ENCODE assay signal across 16 mouse cellular contexts in genomic region chr11:113412545-113412944, GRCm38 (mm10).
A peak's percentile ranks its signal among the peaks of the same experiment; 100 is the strongest.
DNase-seq lines count a peak whose midpoint lies in the region; ATAC-seq and TF ChIP-seq lines count a peak whose summit lies in the region.
"Had no signal": no experiment of that assay in that cellular context is flagged by ENCODE, and none has a peak within 500 bp of the region (broad histone marks: within the 10 kb centered on the region; RNA-seq: fewer than 3 reads in every experiment).

No protein-coding gene starts in this region.

- ATAC-seq in lung, postnatal 0 days: no peak
- no peak for ATAC-seq in Patski
- ATAC-seq: forebrain, embryonic 13.5 days; hindbrain, embryonic 16.5 days had no signal

- no peak overlapping the region for H3K4me3 ChIP-seq in heart, adult 2 months
- H3K4me3 ChIP-seq in lung, postnatal 0 days (ENCODE audit: low read depth, low read length): no peak overlapping the region
- H3K4me3 ChIP-seq in lung, adult 2 months (replicated peaks; ENCODE audit: extremely low read depth, low read depth, low read length): no peak overlapping the region
- H3K4me3 ChIP-seq: embryonic facial prominence, embryonic 12.5 days; forebrain, embryonic 13.5 days; lung, embryonic 15.5 days; stomach, embryonic 15.5 days had no signal

- peak; percentile 48 for TF ChIP-seq CTCF in heart, adult 2 months (IDR thresholded peaks at IDR 0.05)
- peak; percentile 55 for TF ChIP-seq CTCF in lung, postnatal 0 days (IDR thresholded peaks at IDR 0.05)
- TF ChIP-seq CTCF in lung, adult 2 months (IDR thresholded peaks at IDR 0.05; ENCODE audit: insufficient read depth, low read length): no peak
- TF ChIP-seq CTCF in Patski (IDR thresholded peaks at IDR 0.05): peak; percentile 36

- no peak for DNase-seq in heart, adult 2 months
- no peak for DNase-seq in heart, adult 8-10 months (ENCODE audit: low spot score)
- DNase-seq in lung, postnatal 0 days (ENCODE audit: low spot score): no peak
- DNase-seq in lung, adult 2 months: no peak
- DNase-seq in Patski (ENCODE audit: low read depth, low spot score): no peak
- peak; percentile 39 for DNase-seq in thymus, postnatal 14 days
- no peak for DNase-seq in adrenal gland, adult 18-20 months (ENCODE audit: low spot score in 2 of 2)
- DNase-seq in left cerebral cortex, adult 18-20 months (ENCODE audit: low spot score in 2 of 2): no peak
- DNase-seq: cerebellum, postnatal 10 days; gastrocnemius, postnatal 36 days; kidney, postnatal 25 days had no signal

- no peak overlapping the region for H3K9ac ChIP-seq in heart, adult 2 months (ENCODE audit: low read depth, low read length)
- no peak overlapping the region for H3K9ac ChIP-seq in lung, postnatal 0 days (replicated peaks; ENCODE audit: low read depth)
- H3K9ac ChIP-seq: embryonic facial prominence, embryonic 12.5 days; forebrain, embryonic 13.5 days; lung, embryonic 15.5 days; stomach, embryonic 15.5 days had no signal

- 90% methylated on average over 4 of the region's 4 CpGs for WGBS in heart, adult 2 months
- WGBS in lung, postnatal 0 days: 89% methylated on average over 4 of the region's 4 CpGs
- 90% methylated on average over 4 of the region's 4 CpGs for WGBS in lung, adult 2 months

- intact Hi-C loops in heart, adult 2 months (cut with DNase I): loop anchor here (10.0 kb wide), 1 partner anchor 238 kb away; no protein-coding TSS in a partner anchor

- in situ Hi-C loops in Patski (cut with MboI; ENCODE audit: low pct_unique_long_range_greater_than_20kb): no loop called here

- H3K27ac ChIP-seq in heart, adult 2 months: no peak overlapping the region
- no peak overlapping the region for H3K27ac ChIP-seq in lung, postnatal 0 days (ENCODE audit: low read length)
- H3K27ac ChIP-seq: embryonic facial prominence, embryonic 12.5 days; forebrain, embryonic 13.5 days; lung, embryonic 15.5 days; stomach, embryonic 15.5 days had no signal

- no peak overlapping the region for H3K4me2 ChIP-seq in lung, postnatal 0 days (replicated peaks; ENCODE audit: low read depth, low read length)
- H3K4me2 ChIP-seq: embryonic facial prominence, embryonic 12.5 days; forebrain, embryonic 13.5 days; lung, embryonic 15.5 days; stomach, embryonic 15.5 days had no signal

- no peaks in the 10 kb centered on the region for H3K79me2 ChIP-seq in heart, adult 2 months (replicated peaks; ENCODE audit: control insufficient read depth, insufficient read depth, low read length)

- no peaks in the 10 kb centered on the region for H3K27me3 ChIP-seq in heart, adult 2 months (ENCODE audit: control insufficient read depth, insufficient read depth, low read length)
- H3K27me3 ChIP-seq in lung, postnatal 0 days (replicated peaks; ENCODE audit: insufficient read depth, low read length): no peaks in the 10 kb centered on the region
- H3K27me3 ChIP-seq in Patski: no peaks in the 10 kb centered on the region
- H3K27me3 ChIP-seq: embryonic facial prominence, embryonic 12.5 days; forebrain, embryonic 13.5 days; lung, embryonic 15.5 days; stomach, embryonic 15.5 days had no signal

- no peaks in the 10 kb centered on the region for H3K36me3 ChIP-seq in heart, adult 2 months (ENCODE audit: control insufficient read depth, insufficient read depth, low read length)
- no peaks in the 10 kb centered on the region for H3K36me3 ChIP-seq in lung, postnatal 0 days (ENCODE audit: insufficient read depth, low read length)
- H3K36me3 ChIP-seq: embryonic facial prominence, embryonic 12.5 days; lung, embryonic 15.5 days; stomach, embryonic 15.5 days had no signal

- no peak for TF ChIP-seq POLR2A in heart, adult 2 months (IDR thresholded peaks at IDR 0.05; ENCODE audit: insufficient read depth, low read depth, low read length)
- TF ChIP-seq POLR2A in lung, adult 2 months (IDR thresholded peaks at IDR 0.05; ENCODE audit: borderline replicate concordance, extremely low read depth, low read depth, low read length): no peak

- H3K4me1 ChIP-seq in heart, adult 2 months (ENCODE audit: control insufficient read depth, insufficient read depth, low read length): no peaks in the 10 kb centered on the region
- no peaks in the 10 kb centered on the region for H3K4me1 ChIP-seq in lung, postnatal 0 days (ENCODE audit: insufficient read depth, low read depth, low read length)
- H3K4me1 ChIP-seq in lung, adult 2 months (ENCODE audit: control insufficient read depth, insufficient read depth, low read length): no peaks in the 10 kb centered on the region
- H3K4me1 ChIP-seq: embryonic facial prominence, embryonic 12.5 days; forebrain, embryonic 13.5 days; lung, embryonic 15.5 days; stomach, embryonic 15.5 days had no signal

- POLR2A ChIA-PET in Patski (lab: Charles Lee): no interaction called here

- no peak for TF ChIP-seq EP300 in heart, adult 2 months (IDR thresholded peaks at IDR 0.05; ENCODE audit: insufficient read depth, low read depth, low read length)
- TF ChIP-seq EP300 in lung, postnatal 0 days (IDR thresholded peaks at IDR 0.05): no peak

- no peaks in the 10 kb centered on the region for H3K9me3 ChIP-seq in lung, postnatal 0 days (ENCODE audit: low read length)
- H3K9me3 ChIP-seq: embryonic facial prominence, embryonic 12.5 days; forebrain, embryonic 13.5 days; lung, embryonic 15.5 days; stomach, embryonic 15.5 days had no signal

- CTCF ChIA-PET in Patski (lab: Charles Lee): interaction anchor here (1.4 kb wide), 1 partner anchor 115 kb away, joined by 4 read pairs; no protein-coding TSS in a partner anchor
